Mouse (Mus musculus) liver, embryonic 14.5 days (tissue): ENCODE measurements at regions not wholly inside any gene's neighbourhood (a gene's known extent, or its start where the extent isn't known, plus 50 kb on each side); places are given as distances from the start of the nearest gene placed in this dataset.

Experiments used
- CTCF ChIP-seq: IDR thresholded peaks from 2 replicates; pipeline ENCODE4 v1.5.1; 2016; ENCODE audit warnings: antibody characterized with exemption, low read depth, control low read depth
- EP300 ChIP-seq: IDR thresholded peaks from 2 replicates; pipeline ENCODE4 v1.6.1; 2016; ENCODE audit warnings: antibody characterized with exemption, low read depth

DNA sequence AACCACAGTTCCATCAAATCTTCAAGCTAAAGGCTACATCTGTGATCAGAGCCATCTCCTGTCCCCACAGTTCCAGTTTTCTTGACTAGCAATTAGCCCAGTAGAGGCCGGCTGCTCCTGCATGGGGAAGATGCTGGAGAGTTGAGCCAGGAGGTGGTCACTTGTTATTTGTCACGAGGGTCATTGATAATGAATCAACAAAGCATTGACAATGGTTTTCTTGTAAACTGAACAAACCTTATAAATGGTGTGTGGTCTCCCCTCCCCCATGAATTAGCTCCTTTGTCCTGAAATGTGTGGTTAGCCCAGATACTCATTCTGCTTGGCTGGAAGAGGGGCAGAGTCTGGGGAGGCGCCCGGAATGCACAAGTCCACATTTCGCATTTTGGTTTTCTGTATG is 208.9 kb upstream of the Sox2 start:
- TF ChIP-seq CTCF (no peak), EP300 (no peak)
